Mouse (Mus musculus): Measurements from ENCODE around the gene Negr1.

- TF ChIP-seq GATA1 (IDR thresholded peaks at IDR 0.05; ENCODE audit: borderline replicate concordance, low read length) (no peak), TAL1 (conservative IDR thresholded peaks at IDR 0.05; ENCODE audit: low read depth, low read length) (no peak), CTCF (IDR thresholded peaks at IDR 0.05; ENCODE audit: low read depth, low read length) (no peak), POLR2AphosphoS5 (IDR thresholded peaks at IDR 0.05; ENCODE audit: insufficient replicate concordance, low read depth, low read length) (no peak)
Observed at GRCm38 (mm10) chr3:156628594-156628993, 67.0 kb downstream of the Negr1 start.
